In the genomic region with DNA sequence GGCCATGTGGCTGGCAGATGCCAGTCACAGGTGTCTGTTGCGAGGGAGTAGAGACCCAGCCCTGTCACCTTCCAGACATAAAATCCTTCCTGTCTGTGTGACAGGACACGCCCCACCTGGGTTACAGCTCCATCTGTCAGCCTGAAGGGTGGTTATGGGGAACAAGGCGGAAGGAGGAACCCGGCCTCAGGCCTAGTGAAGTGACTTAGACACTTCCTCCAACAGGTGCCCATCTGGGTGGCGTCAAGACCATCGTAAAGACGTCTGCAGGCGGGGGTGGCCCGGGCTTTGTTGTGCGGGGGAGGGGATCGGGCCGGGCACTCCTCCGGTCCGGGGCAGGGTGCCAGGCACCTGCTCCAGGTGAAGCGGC, we compare ENCODE assay signal across 8 mouse cellular contexts. TPM values are rescaled to one million over a fixed set of nuclear protein-coding genes. Genes with fewer than 3 reads are reported as not detected.
DNase-seq lines count a peak whose midpoint lies in the region; ATAC-seq and TF ChIP-seq lines count a peak whose summit lies in the region.

No protein-coding gene starts in this region.

- in situ Hi-C loops in Patski (cut with MboI; ENCODE audit: low pct_unique_long_range_greater_than_20kb): no loop called here

- 6% methylated on average over 15 of the region's 15 CpGs for WGBS in heart, embryonic 11.5 days (ENCODE audit: insufficient replicate concordance)
- 1% methylated on average over 15 of the region's 15 CpGs for WGBS in kidney, embryonic 15.5 days

- peaks cover 30% of the 10 kb centered on the region for H3K4me1 ChIP-seq in heart, embryonic 11.5 days (ENCODE audit: control insufficient read depth, insufficient read depth, low read length)
- H3K4me1 ChIP-seq in kidney, embryonic 15.5 days: peaks cover 66% of the 10 kb centered on the region

- H3K9me3 ChIP-seq in heart, embryonic 11.5 days (replicated peaks; ENCODE audit: control insufficient read depth, low read length): 0 out of 2 replicates have a peak, but pooled peaks cover 4% of the 10 kb centered on the region
- no peaks in the 10 kb centered on the region for H3K9me3 ChIP-seq in kidney, embryonic 15.5 days (replicated peaks)

- no peaks in the 10 kb centered on the region for H3K36me3 ChIP-seq in heart, embryonic 11.5 days (ENCODE audit: control insufficient read depth, insufficient read depth, low read length)
- H3K36me3 ChIP-seq in kidney, embryonic 15.5 days: no peaks in the 10 kb centered on the region

- peak overlapping the region; percentile 99 for H3K4me2 ChIP-seq in heart, embryonic 11.5 days
- H3K4me2 ChIP-seq in kidney, embryonic 15.5 days: peak overlapping the region; percentile 76

- POLR2A ChIA-PET in Patski (lab: Charles Lee): interaction anchor here (1.0 to 2.6 kb wide), 3 partner anchors 16 to 25 kb away, joined by 3 to 12 read pairs (median 5); partner anchors contain the start of gene Ddx39

- peak overlapping the region; percentile 80 for H3K4me3 ChIP-seq in heart, embryonic 11.5 days (ENCODE audit: low read depth, low read length)
- peak overlapping the region; percentile 74 for H3K4me3 ChIP-seq in kidney, embryonic 15.5 days (replicated peaks)

- H3K27me3 ChIP-seq in Patski: no peaks in the 10 kb centered on the region
- H3K27me3 ChIP-seq in heart, embryonic 11.5 days (ENCODE audit: control insufficient read depth, insufficient read depth, low read length): no peaks in the 10 kb centered on the region
- no peaks in the 10 kb centered on the region for H3K27me3 ChIP-seq in kidney, embryonic 15.5 days

- peak; percentile 81 for ATAC-seq in CD4-positive, CD25-positive, alpha-beta regulatory T cell, adult 4 months
- peak; percentile 14 for ATAC-seq in Patski
- ATAC-seq in common myeloid progenitor, adult 5-6 weeks (replicated peaks; ENCODE audit: low read depth, poor library complexity, severe bottlenecking): peak; percentile 55
- ATAC-seq in heart, embryonic 11.5 days (replicated peaks; ENCODE audit: insufficient number of reproducible peaks, low FRiP score, low TSS enrichment): no peak
- peak; percentile 27 for ATAC-seq in kidney, embryonic 15.5 days (replicated peaks; ENCODE audit: low FRiP score)

- no peak for TF ChIP-seq CTCF in Patski (IDR thresholded peaks at IDR 0.05)

- CTCF ChIA-PET in Patski (lab: Charles Lee): no interaction called here

- H3K27ac ChIP-seq in heart, embryonic 11.5 days (ENCODE audit: low read depth, low read length): peak overlapping the region; percentile 76; the same call in 1 of the 2 replicates
- H3K27ac ChIP-seq in kidney, embryonic 15.5 days: peak overlapping the region; percentile 89

- peak overlapping the region; percentile 95 for H3K9ac ChIP-seq in heart, embryonic 11.5 days (ENCODE audit: low read depth, low read length)
- peak overlapping the region; percentile 86 for H3K9ac ChIP-seq in kidney, embryonic 15.5 days

- DNase-seq in Patski (ENCODE audit: low read depth, low spot score): no peak
- peak; percentile 61 for DNase-seq in lung, postnatal 14 days
- DNase-seq in retina, postnatal 1 day: peak; percentile 56
- no peak for DNase-seq in yolk sac, embryonic 10.5 days (ENCODE audit: low spot score)

RNA-seq across cellular contexts. Expression of gene Pkn1, which starts 0.7 kb away (rescaled TPM):
- polyA plus RNA-seq in CD4-positive, CD25-positive, alpha-beta regulatory T cell, adult 4 months (2017; shearing (Covaris generic)): 10 to 100 TPM; 21.0 to 25.9 TPM
- polyA plus RNA-seq in Patski (2021): 68.6 TPM
- 34.4 and 63.9 TPM in 2 replicates for total RNA-seq in common myeloid progenitor, adult 5-6 weeks (2017)
- polyA plus RNA-seq in heart, embryonic 11.5 days (2014; fragmentation: Nextera tagmentation; extraction: Ambion mirVana): 17.0 and 21.2 TPM in 2 replicates
- polyA plus RNA-seq in kidney, embryonic 15.5 days (2015; fragmentation: Nextera tagmentation; extraction: Ambion mirVana): 29.3 and 34.6 TPM in 2 replicates

RNA-seq across cellular contexts. Expression of gene Ddx39, which starts 16.7 kb away (rescaled TPM):
- polyA plus RNA-seq in CD4-positive, CD25-positive, alpha-beta regulatory T cell, adult 4 months (2017; shearing (Covaris generic)): 100 to 1,000 TPM; 153 to 208 TPM
- 70.9 TPM for polyA plus RNA-seq in Patski (2021)
- 109 and 124 TPM in 2 replicates for total RNA-seq in common myeloid progenitor, adult 5-6 weeks (2017)
- 143 and 150 TPM in 2 replicates for polyA plus RNA-seq in heart, embryonic 11.5 days (2014; fragmentation: Nextera tagmentation; extraction: Ambion mirVana)
- polyA plus RNA-seq in kidney, embryonic 15.5 days (2015; fragmentation: Nextera tagmentation; extraction: Ambion mirVana): 189 and 192 TPM in 2 replicates

RNA-seq across cellular contexts. Expression of gene Ptger1, which starts 31.8 kb away (rescaled TPM):
- 1 to 10 TPM; 1.2 TPM for polyA plus RNA-seq in CD4-positive, CD25-positive, alpha-beta regulatory T cell, adult 4 months (2017; shearing (Covaris generic))
- polyA plus RNA-seq in Patski (2021): 3.1 TPM
- 1.6 and 4.5 TPM in 2 replicates for total RNA-seq in common myeloid progenitor, adult 5-6 weeks (2017)
- 0.13 and 0.63 TPM in 2 replicates for polyA plus RNA-seq in heart, embryonic 11.5 days (2014; fragmentation: Nextera tagmentation; extraction: Ambion mirVana)
- polyA plus RNA-seq in kidney, embryonic 15.5 days (2015; fragmentation: Nextera tagmentation; extraction: Ambion mirVana): 2.4 and 2.9 TPM in 2 replicates

RNA-seq across cellular contexts. Expression of gene Adgre5, which starts 42.9 kb away (rescaled TPM):
- polyA plus RNA-seq in CD4-positive, CD25-positive, alpha-beta regulatory T cell, adult 4 months (2017; shearing (Covaris generic)): 100 to 1,000 TPM; 199 to 267 TPM
- polyA plus RNA-seq in Patski (2021): 77.0 TPM
- 15.0 and 15.2 TPM in 2 replicates for total RNA-seq in common myeloid progenitor, adult 5-6 weeks (2017)
- 17.6 and 18.8 TPM in 2 replicates for polyA plus RNA-seq in heart, embryonic 11.5 days (2014; fragmentation: Nextera tagmentation; extraction: Ambion mirVana)
- polyA plus RNA-seq in kidney, embryonic 15.5 days (2015; fragmentation: Nextera tagmentation; extraction: Ambion mirVana): 31.9 and 35.4 TPM in 2 replicates

RNA-seq across cellular contexts. Expression of gene Gipc1, which starts 45.8 kb away (rescaled TPM):
- polyA plus RNA-seq in CD4-positive, CD25-positive, alpha-beta regulatory T cell, adult 4 months (2017; shearing (Covaris generic)): 10 to 100 TPM; 14.8 to 21.9 TPM
- polyA plus RNA-seq in Patski (2021): 133 TPM
- total RNA-seq in common myeloid progenitor, adult 5-6 weeks (2017): 18.2 and 18.5 TPM in 2 replicates
- polyA plus RNA-seq in heart, embryonic 11.5 days (2014; fragmentation: Nextera tagmentation; extraction: Ambion mirVana): 171 and 180 TPM in 2 replicates
- 220 and 221 TPM in 2 replicates for polyA plus RNA-seq in kidney, embryonic 15.5 days (2015; fragmentation: Nextera tagmentation; extraction: Ambion mirVana)

Comparison
In these comparisons a context has a peak if more than half of its experiments do, and no peak if none do; other contexts are left out.
1. DNase-seq: peak in lung, postnatal 14 days (single experiment) and retina, postnatal 1 day (single experiment); none in Patski (single experiment) and yolk sac, embryonic 10.5 days (single experiment).